Mouse (Mus musculus): ENCODE results near the gene Tmem232. TPM values are rescaled to one million over a fixed set of nuclear protein-coding genes. Genes with fewer than 3 reads are reported as not detected.

The Tmem232 gene
- 0.25 TPM for polyA plus RNA-seq (2014; fragmentation: Illumina TruSeq; extraction: RNeasy Lipid Tissue Mini Kit (QIAGEN cat#74804); ENCODE audit: low read depth, low replicate concordance)

DNA sequence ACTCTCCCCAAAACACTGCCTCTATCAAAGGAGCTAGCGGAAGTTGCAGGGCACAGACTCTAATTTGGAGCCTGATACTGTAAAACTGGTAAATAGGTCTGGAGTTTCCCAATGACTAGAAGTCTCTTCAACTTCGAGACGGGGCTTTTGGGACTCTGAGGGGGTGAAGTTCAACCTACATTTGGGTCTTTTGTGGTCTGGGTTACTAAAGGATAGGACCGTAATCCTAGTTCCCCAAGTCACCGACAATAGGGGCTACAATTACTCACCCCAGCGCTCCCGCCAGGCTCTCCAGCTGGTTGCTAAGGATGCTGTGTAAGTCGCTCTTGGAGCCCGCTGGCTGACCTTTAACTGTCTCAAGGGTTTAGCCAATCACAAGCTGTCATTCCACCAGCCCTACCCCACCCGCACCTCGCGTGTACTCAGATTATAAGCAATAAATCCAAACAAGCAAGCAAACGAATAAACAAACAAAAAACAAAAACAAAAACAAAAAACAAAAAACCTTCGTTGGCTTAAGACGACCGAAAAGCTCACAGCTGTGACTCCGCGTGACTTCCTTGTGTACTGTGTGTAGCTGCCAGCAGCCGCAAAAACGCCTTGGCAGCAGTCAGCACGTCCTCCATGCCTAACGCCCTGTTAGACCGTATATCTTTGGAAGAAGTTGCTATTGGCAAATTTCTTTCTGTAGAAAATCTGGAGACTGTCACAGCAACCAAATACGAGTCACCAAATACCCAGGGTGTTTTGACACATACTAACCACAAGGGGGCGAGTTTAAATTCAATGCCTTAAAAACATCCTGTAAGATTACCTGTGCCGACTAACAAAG, at the start of gene Tmem232:
Gene Tmem232, minus strand, starts transcription at position 342 of the 832 bp plus-strand sequence.

Other genes with a start within 250 kb of the Tmem232 start
- gene Vapa, start 72.8 kb upstream of the Tmem232 start, polyA plus RNA-seq (2014; fragmentation: Illumina TruSeq; extraction: RNeasy Lipid Tissue Mini Kit (QIAGEN cat#74804); ENCODE audit: low read depth, low replicate concordance), result 336 TPM
- gene Txndc2, start 101.4 kb upstream of the Tmem232 start, polyA plus RNA-seq (2014; fragmentation: Illumina TruSeq; extraction: RNeasy Lipid Tissue Mini Kit (QIAGEN cat#74804); ENCODE audit: low read depth, low replicate concordance), result not detected
- gene Rab31, start 232.0 kb upstream of the Tmem232 start, polyA plus RNA-seq (2014; fragmentation: Illumina TruSeq; extraction: RNeasy Lipid Tissue Mini Kit (QIAGEN cat#74804); ENCODE audit: low read depth, low replicate concordance), result 19.7 TPM
- 35.2 TPM for gene Ppp4r1, start 241.8 kb upstream of the Tmem232 start, polyA plus RNA-seq (2014; fragmentation: Illumina TruSeq; extraction: RNeasy Lipid Tissue Mini Kit (QIAGEN cat#74804); ENCODE audit: low read depth, low replicate concordance)